Mouse (Mus musculus) embryo, embryonic 11 days (tissue): ENCODE data around the gene 1700021F07Rik.

ENCODE experiments used
- DNase-seq: peaks from one replicate; pipeline ENCODE4 v3.0.0-alpha.2; 2015

Gene 1700021F07Rik

DNA sequence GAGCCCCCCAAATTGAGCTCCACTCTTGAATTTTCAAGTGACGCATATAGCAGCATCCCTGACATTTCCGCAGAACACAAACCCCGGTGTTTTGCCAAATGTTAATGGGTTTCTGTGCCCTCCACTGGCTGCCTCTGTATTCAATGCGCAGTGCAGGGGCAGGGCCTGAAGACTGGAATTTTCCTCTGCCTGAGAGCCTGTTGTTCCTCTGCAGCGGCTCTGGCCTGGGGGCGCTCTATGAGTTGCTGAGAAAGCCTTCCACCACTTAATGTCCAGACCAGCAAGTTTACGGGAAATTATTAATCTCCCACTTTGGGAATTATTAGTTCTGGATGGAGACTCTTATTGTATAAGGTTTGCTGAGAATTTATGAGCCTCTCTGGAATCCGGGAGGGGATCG is 41.8 kb downstream of the 1700021F07Rik start:
- peak; percentile 41 for DNase-seq
